Mouse (Mus musculus): ENCODE measurements around the gene AI467606. TPM values are rescaled to one million over a fixed set of nuclear protein-coding genes. Genes with fewer than 3 reads are reported as not detected.
"Not testable (repeated sequence)": the region's sequence is repeated elsewhere in the genome, so short reads cannot be mapped to it uniquely, and the experiment has no call there.

AI467606 gene
- polyA plus RNA-seq, 1 experiment from 2014 or later, result 2.0 TPM

DNA sequence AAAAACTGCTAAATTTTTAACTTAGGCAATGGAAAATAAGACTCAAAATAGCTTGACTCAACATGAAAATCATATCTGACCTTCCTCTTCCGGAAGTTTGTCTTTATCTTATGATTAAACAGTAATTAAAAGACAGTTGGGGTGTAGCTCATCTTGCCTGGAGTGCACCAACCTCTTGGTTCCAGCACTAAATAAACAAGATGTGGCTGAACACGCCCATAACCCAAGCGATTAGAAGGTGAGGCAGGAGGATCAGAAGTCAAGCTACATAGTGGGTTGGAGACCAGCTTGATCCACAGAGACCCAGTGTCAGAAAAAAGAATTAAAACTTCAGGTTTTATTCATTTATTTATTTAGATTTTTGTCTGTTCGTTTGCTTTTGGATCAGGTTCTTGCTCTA lies 7.5 kb upstream of the AI467606 start:
- H3K4me2 ChIP-seq, result no peak overlapping the region
- H3K4me1 ChIP-seq (replicated peaks), result no peaks in the 10 kb centered on the region
- no peak overlapping the region for H3K27ac ChIP-seq (replicated peaks)
- H3K9me3 ChIP-seq, result no peaks in the 10 kb centered on the region
- no peaks in the 10 kb centered on the region for H3K36me3 ChIP-seq
- H3K9ac ChIP-seq, result no peak overlapping the region
- no peak for ATAC-seq (ENCODE audit: low FRiP score, low read depth)
- H3K27me3 ChIP-seq, result no peaks in the 10 kb centered on the region
- no peak overlapping the region for H3K4me3 ChIP-seq
- WGBS, result 87% methylated on average over 4 of the region's 4 CpGs

DNA sequence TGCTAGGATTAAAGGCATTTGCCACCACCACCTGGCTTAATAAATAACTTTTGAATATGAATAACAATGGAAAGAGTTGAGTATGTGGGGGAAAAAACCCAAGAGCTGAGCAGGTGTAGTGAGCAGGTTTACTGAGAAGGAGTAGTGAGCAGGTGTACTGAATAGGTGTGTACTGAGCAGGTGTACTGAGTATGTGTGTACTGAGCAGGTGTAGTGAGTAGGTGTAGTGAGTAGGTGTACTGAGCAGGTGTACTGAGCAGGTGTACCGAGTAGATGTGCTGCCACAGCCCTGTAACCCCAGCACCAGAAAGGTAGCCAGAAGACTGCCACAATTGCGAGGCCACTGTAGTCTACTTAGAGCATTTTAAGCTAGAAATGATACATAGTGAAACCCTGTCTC lies 6.4 kb upstream of the AI467606 start:
- no peaks in the 10 kb centered on the region for H3K27me3 ChIP-seq
- no peak overlapping the region for H3K27ac ChIP-seq (replicated peaks)
- H3K4me3 ChIP-seq, result no peak overlapping the region
- ATAC-seq (ENCODE audit: low FRiP score, low read depth), result no peak
- peaks cover 4% of the 10 kb centered on the region; the same call in 1 of the 2 replicates for H3K4me1 ChIP-seq (replicated peaks)
- H3K9ac ChIP-seq, result no peak overlapping the region
- 75% methylated on average over 2 of the region's 2 CpGs for WGBS
- H3K9me3 ChIP-seq, result no peaks in the 10 kb centered on the region
- H3K36me3 ChIP-seq, result no peaks in the 10 kb centered on the region
- H3K4me2 ChIP-seq, result no peak overlapping the region

DNA sequence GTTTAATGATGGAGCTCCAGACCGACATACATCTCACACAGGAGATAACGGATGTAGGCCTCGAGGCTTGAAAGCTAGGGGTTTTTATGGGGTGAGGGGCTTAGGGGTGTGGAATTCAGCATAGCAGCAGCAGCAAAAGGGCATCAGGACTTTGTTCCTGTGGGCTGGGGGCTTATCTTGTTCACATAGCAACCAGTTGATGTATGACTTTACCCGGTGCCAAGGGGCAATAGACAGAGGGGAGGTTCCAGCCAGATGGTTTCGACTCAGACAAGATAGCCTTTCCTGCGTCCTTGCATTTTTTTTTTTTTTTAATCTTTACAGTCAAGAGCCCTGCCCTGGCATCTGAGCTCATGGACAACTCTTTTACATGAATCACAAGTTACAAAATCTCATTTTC lies 5.4 kb upstream of the AI467606 start:
- not testable (repeated sequence) for H3K36me3 ChIP-seq; H3K4me2 ChIP-seq; H3K9me3 ChIP-seq; H3K27ac ChIP-seq (replicated peaks); H3K4me1 ChIP-seq (replicated peaks); H3K9ac ChIP-seq; H3K4me3 ChIP-seq; H3K27me3 ChIP-seq; ATAC-seq (ENCODE audit: low FRiP score, low read depth)
- 61% methylated on average over 6 of the region's 6 CpGs for WGBS

DNA sequence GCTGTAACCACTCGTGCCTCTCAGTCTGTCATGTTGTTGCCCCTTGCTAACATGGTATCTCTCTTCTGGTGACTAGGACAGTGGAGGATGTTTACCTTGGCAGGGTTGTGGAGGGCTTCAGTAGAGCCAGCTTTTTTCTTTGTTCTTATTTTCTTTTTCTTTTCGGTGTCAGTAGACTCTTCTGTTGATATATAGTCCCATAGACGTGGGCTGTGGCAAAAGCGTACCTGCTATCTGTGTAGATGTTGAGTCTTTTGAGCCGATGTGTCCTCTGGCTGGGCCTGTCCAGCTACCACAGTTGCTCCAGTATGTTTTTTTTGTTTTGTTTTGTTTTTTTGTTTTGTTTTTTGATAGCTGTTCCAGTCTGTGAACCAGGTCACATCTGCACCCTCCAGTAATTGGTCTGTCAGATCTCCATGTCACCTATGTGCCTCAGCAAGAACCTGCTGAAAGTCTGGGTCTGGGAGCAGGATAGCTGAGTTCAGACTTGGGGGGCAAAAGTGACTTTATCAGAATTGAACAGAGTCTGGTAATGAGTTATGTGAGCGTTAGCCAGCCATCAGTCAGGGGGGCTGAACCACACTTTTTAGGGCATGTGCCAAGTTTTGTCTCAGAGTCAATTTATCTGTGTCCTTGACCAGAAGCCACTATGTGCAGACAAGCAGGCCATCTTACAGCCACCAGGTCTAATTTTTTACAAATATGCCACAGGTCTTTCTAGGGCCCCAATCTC lies 3.7 kb upstream of the AI467606 start, which contains the start of gene Zg16:
TSS of gene Zg16 (minus strand) at position 51 of the 733 bp plus-strand sequence.
- H3K9ac ChIP-seq; H3K9me3 ChIP-seq; H3K4me2 ChIP-seq; H3K27ac ChIP-seq (replicated peaks); H3K27me3 ChIP-seq; H3K4me3 ChIP-seq; ATAC-seq (ENCODE audit: low FRiP score, low read depth); H3K36me3 ChIP-seq; H3K4me1 ChIP-seq (replicated peaks): not testable (repeated sequence)
- WGBS, result 86% methylated on average over 6 of the region's 6 CpGs

DNA sequence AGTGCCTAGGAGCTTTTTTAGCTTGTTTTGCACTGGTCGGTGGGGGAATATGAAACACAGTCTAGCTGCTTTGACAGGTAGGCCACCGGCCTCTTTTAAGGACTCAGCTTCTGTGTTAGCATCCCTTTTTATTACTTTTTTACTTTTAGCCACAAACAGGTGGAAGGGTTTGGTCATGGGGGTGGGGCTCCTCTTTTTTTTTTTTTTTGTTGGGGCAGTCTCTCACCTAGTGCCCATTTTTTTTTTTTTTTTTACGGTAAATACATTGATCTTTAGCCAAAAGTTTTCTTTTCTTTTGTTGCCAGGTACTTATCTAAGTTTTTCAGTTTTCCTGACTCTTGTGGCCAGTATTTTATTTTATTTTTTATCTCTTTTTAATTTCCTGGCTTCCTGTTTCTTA lies 3.1 kb upstream of the AI467606 start:
- H3K36me3 ChIP-seq, result no peaks in the 10 kb centered on the region
- H3K4me2 ChIP-seq, result no peak overlapping the region
- H3K4me1 ChIP-seq (replicated peaks), result peaks cover 4% of the 10 kb centered on the region; the same call in 1 of the 2 replicates
- WGBS, result 92% methylated on average over 3 of the region's 3 CpGs
- H3K27ac ChIP-seq (replicated peaks), result no peak overlapping the region
- no peak overlapping the region for H3K9ac ChIP-seq
- H3K9me3 ChIP-seq, result no peaks in the 10 kb centered on the region
- H3K27me3 ChIP-seq, result no peaks in the 10 kb centered on the region
- no peak for ATAC-seq (ENCODE audit: low FRiP score, low read depth)
- H3K4me3 ChIP-seq, result no peak overlapping the region

DNA sequence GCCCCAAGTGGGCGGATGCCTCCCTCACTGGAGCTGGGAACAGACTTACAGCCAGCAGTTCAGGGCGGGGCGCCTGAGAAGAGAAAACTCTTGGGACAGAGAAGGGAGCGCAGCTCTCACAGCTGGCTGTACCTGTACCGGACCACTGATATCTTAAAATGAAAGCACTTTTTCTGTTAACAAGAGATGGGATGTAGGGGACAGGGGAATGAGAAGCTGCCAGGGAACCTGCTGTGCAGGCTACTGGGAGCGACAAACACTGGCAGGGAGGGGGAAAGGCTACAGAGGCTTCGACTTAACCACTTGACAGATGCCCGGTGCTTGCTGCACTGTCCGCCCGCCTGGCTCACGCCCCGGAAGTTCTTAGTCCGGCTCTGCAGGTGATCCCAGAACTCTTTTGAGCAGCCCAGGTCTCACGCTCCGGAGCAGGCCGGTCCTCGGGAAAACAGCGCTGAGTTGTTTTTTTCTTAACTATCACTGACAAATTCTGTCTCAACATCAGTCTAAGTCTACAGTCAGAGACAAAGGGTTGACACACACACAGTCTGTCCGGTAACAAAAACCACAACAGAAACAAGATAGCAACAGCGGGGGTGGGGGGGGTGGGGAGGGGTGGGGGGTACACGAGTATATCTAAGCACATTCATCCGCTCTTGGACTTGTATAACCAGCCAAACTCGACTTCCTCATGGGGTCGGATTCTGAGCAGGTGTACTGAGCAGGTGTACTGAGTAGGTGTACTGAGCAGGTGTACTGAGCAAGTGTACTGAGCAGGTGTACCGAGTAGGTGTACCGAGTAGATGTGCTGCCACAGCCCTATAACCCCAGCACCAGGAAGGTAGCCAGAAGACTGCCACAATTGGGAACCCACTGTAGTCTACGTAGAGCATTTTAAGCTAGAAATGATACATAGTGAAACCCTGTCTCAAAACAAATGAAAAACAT lies 2.0 kb upstream of the AI467606 start:
- Histone ChIP-seq H3K9me3 (no peaks in the 10 kb centered on the region), H3K9ac (no peak overlapping the region), H3K4me2 (peak overlapping the region; percentile 56), H3K4me3 (peak overlapping the region; percentile 15), H3K36me3 (no peaks in the 10 kb centered on the region), H3K4me1 (replicated peaks) (peaks cover 4% of the 10 kb centered on the region; the same call in 1 of the 2 replicates), H3K27me3 (no peaks in the 10 kb centered on the region), H3K27ac (replicated peaks) (no peak overlapping the region)
- 25% methylated on average over 27 of the region's 27 CpGs for WGBS
- no peak for ATAC-seq (ENCODE audit: low FRiP score, low read depth)

DNA sequence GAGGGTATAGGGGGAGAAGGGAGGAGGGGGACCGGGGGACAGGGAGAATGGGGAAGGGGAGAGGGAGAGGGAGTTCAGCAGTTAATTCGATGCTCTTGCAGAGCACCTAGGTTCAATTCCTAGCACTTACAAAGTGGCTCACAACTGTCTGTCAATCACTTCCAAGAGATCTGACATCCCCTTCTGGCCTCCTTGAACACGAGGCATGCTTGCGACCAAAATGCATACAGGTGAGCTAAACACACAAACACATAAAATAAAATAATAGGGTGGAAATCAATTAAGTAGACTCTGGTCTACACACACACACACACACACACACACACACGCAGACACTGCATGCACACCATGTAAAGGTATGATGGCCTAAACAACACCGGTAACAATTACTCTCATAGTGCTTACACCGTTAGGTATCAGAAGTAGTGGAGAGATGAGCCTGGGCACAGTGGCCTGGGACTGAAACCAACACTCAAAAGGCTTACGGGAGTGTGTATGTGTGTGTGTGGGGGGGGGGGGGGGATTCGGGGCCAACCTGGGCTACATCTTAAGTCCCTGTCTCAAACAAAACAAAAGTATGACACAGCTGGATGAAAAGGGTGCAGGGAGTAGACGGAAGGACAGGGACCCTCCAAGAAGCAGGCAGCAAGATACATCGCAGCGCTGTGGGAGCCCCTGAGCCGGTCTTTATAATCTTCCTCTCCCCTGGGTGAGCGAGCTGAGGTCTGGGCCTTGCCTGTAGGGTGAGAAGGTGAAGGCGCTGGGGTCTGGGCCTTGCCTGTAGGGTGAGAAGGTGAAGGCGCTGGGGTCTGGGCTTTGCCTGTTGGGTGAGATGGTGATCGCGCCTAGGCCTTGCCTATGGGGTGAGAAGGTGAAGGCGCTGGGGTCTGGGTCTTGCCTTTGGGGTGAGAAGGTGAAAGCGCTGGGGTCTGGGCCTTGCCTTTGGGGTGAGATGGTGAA lies 725 bp upstream of the AI467606 start:
- WGBS, result 87% methylated on average over 20 of the region's 20 CpGs
- no peak for ATAC-seq (ENCODE audit: low FRiP score, low read depth)
- no peaks in the 10 kb centered on the region for H3K9me3 ChIP-seq
- H3K4me2 ChIP-seq, result no peak overlapping the region
- no peaks in the 10 kb centered on the region for H3K27me3 ChIP-seq
- no peak overlapping the region for H3K27ac ChIP-seq (replicated peaks)
- no peaks in the 10 kb centered on the region for H3K36me3 ChIP-seq
- peaks cover 4% of the 10 kb centered on the region; the same call in 1 of the 2 replicates for H3K4me1 ChIP-seq (replicated peaks)
- H3K4me3 ChIP-seq, result no peak overlapping the region
- H3K9ac ChIP-seq, result no peak overlapping the region

DNA sequence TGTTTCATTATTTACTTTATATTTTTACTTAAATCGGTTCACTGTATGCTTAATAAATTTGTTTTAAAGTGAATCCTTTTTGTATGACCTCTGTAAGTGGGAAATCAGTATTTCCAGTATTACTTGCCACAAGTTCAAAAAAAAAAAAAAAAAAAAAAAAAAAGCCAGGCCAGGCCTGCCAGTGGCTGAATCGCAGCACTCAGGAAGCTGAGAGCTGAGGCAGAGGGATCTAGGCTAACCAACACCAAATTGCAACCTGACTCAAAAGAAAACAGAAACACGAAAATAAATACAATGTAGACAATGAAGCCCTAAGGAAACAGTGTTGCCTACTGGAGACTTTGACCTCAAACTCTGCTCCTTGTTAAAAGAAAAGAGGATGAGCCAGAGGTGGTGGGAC lies 2.8 kb downstream of the AI467606 start:
- no peak overlapping the region for H3K4me2 ChIP-seq
- H3K4me1 ChIP-seq (replicated peaks), result peaks cover 3% of the 10 kb centered on the region; the same call in 1 of the 2 replicates
- 87% methylated on average over 3 of the region's 3 CpGs for WGBS

DNA sequence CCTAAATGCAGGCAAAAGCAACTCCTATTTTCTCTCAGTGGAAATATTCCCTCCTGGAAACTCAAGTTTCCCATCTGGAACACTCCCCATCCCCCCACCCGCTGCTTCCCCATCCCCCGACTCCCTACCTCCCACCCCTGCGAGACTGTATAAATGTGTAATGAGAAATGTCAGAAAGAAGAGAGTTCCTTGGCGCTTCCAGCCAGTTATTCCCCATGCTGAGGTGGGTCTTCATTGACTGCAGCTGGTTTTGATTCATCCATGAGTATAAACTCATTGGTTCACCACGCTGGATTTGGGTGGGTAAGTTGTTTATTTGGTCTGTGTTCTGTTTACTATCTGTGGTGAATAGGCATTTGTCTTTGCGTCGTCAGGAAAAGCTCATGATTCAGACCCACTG lies 5.3 kb downstream of the AI467606 start:
- no peak for ATAC-seq (ENCODE audit: low FRiP score, low read depth)
- 83% methylated on average over 7 of the region's 7 CpGs for WGBS
- Histone ChIP-seq H3K27ac (replicated peaks) (no peak overlapping the region), H3K4me2 (no peak overlapping the region), H3K9me3 (no peaks in the 10 kb centered on the region), H3K27me3 (no peaks in the 10 kb centered on the region), H3K9ac (no peak overlapping the region), H3K4me1 (replicated peaks) (no peaks in the 10 kb centered on the region), H3K4me3 (no peak overlapping the region), H3K36me3 (no peaks in the 10 kb centered on the region)

More for the DNA sequence above, 2.8 kb downstream of the AI467606 start:
- Histone ChIP-seq H3K27me3 (no peaks in the 10 kb centered on the region), H3K27ac (replicated peaks) (no peak overlapping the region), H3K9me3 (no peaks in the 10 kb centered on the region), H3K4me3 (no peak overlapping the region), H3K36me3 (no peaks in the 10 kb centered on the region), H3K9ac (no peak overlapping the region)
- no peak for ATAC-seq (ENCODE audit: low FRiP score, low read depth)

DNA sequence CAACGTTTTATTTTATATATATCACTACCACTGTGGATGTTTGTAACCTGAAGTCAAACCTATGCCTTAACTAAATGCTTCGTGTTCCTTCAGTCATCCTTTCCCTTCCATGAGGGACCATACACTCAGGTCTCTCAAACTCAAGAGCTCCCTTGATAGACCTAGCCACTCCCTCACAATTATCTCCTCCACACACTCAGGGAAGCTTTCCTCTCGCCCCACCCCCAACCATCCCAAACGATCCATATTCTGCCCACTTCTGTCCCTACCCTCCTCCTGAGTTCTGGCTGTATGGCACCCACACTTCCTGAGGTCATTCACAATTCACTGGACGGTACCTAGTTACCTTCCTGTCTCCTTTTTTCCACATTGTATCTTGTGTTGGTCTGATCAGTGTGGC lies 7.4 kb downstream of the AI467606 start:
- Histone ChIP-seq H3K36me3 (no peaks in the 10 kb centered on the region), H3K4me1 (replicated peaks) (no peaks in the 10 kb centered on the region), H3K4me3 (no peak overlapping the region), H3K4me2 (no peak overlapping the region), H3K9me3 (no peaks in the 10 kb centered on the region), H3K27me3 (no peaks in the 10 kb centered on the region), H3K9ac (no peak overlapping the region), H3K27ac (replicated peaks) (no peak overlapping the region)
- WGBS, result 87% methylated on average over 5 of the region's 5 CpGs
- no peak for ATAC-seq (ENCODE audit: low FRiP score, low read depth)

DNA sequence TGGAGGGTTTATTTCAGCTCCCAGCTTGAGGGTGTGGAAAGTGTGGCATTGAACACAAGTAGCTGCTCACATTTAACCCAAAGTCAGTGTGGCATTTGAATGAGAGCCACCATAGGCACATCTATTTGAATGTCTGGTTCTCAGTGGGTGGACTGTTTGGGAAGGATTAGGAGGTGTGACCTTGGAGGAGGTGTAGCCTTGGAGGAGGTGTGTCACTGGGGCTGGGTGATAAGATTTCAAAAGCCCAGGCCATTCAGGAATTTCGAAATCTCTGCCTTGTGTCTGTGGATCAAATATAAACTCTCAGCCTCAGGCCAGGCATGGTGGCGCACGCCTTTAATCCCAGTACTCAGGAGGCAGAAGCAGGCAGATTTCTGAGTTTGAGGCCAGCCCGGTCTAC lies 7.8 kb downstream of the AI467606 start:
- peaks cover under 1% of the 10 kb centered on the region; the same call in 1 of the 2 replicates for H3K4me1 ChIP-seq (replicated peaks)
- H3K4me2 ChIP-seq, result no peak overlapping the region
- H3K36me3 ChIP-seq, result no peaks in the 10 kb centered on the region
- no peak overlapping the region for H3K4me3 ChIP-seq
- ATAC-seq (ENCODE audit: low FRiP score, low read depth), result no peak
- no peaks in the 10 kb centered on the region for H3K27me3 ChIP-seq
- H3K9me3 ChIP-seq, result no peaks in the 10 kb centered on the region
- 91% methylated on average over 4 of the region's 4 CpGs for WGBS
- no peak overlapping the region for H3K27ac ChIP-seq (replicated peaks)
- H3K9ac ChIP-seq, result no peak overlapping the region
